In genomic region chr15:31976461-31976860, GRCm38 (mm10) we compare ENCODE assay signal across 23 mouse cellular contexts.
DNase-seq lines count a peak whose midpoint lies in the region; ATAC-seq lines count a peak whose summit lies in the region.
"Had no signal": no experiment of that assay in that cellular context is flagged by ENCODE, and none has a peak within 500 bp of the region (broad histone marks: within the 10 kb centered on the region; RNA-seq: fewer than 3 reads in every experiment).

No protein-coding gene starts in this region.

- H3K9ac ChIP-seq in hindbrain, embryonic 11.5 days (ENCODE audit: low read depth, low read length): no peak overlapping the region
- H3K9ac ChIP-seq in lung, embryonic 15.5 days: no peak overlapping the region
- H3K9ac ChIP-seq in embryonic facial prominence, embryonic 13.5 days: no peak overlapping the region
- H3K9ac ChIP-seq: embryonic facial prominence, embryonic 15.5 days; hindbrain, embryonic 12.5 days had no signal

- peak; percentile 3 for DNase-seq in hindbrain, embryonic 10.5 days (ENCODE audit: low spot score)
- DNase-seq in hindbrain, embryonic 11.5 days (ENCODE audit: low spot score): no peak
- DNase-seq in lung, postnatal 14 days: no peak
- peak; percentile 33 for DNase-seq in embryonic facial prominence, embryonic 10.5 days (ENCODE audit: low spot score)
- no peak for DNase-seq in B cell, adult 2 months
- DNase-seq: adrenal gland, adult 8-10 months; adrenal gland, postnatal 36 days; cerebellum, adult 11 months; cerebellum, adult 8-10 months; gastrocnemius, adult 2 months; heart, adult 18-20 months; heart, postnatal 10 days had no signal

- H3K27me3 ChIP-seq in hindbrain, embryonic 10.5 days (ENCODE audit: insufficient read depth, poor library complexity, severe bottlenecking): no peaks in the 10 kb centered on the region
- H3K27me3 ChIP-seq in hindbrain, embryonic 11.5 days (ENCODE audit: control insufficient read depth, insufficient read depth, low read length): no peaks in the 10 kb centered on the region
- no peaks in the 10 kb centered on the region for H3K27me3 ChIP-seq in lung, embryonic 15.5 days
- no peaks in the 10 kb centered on the region for H3K27me3 ChIP-seq in embryonic facial prominence, embryonic 10.5 days (replicated peaks; ENCODE audit: low read depth, poor library complexity, severe bottlenecking)
- H3K27me3 ChIP-seq in embryonic facial prominence, embryonic 13.5 days: no peaks in the 10 kb centered on the region
- H3K27me3 ChIP-seq: embryonic facial prominence, embryonic 15.5 days; hindbrain, embryonic 12.5 days had no signal

- no peaks in the 10 kb centered on the region for H3K36me3 ChIP-seq in hindbrain, embryonic 10.5 days
- H3K36me3 ChIP-seq in hindbrain, embryonic 11.5 days (ENCODE audit: control insufficient read depth, insufficient read depth, low read length): no peaks in the 10 kb centered on the region
- H3K36me3 ChIP-seq in lung, embryonic 15.5 days: no peaks in the 10 kb centered on the region
- H3K36me3 ChIP-seq in embryonic facial prominence, embryonic 10.5 days (replicated peaks): no peaks in the 10 kb centered on the region
- no peaks in the 10 kb centered on the region for H3K36me3 ChIP-seq in embryonic facial prominence, embryonic 13.5 days
- H3K36me3 ChIP-seq: embryonic facial prominence, embryonic 15.5 days; forebrain, embryonic 10.5 days; heart, embryonic 10.5 days; hindbrain, embryonic 12.5 days had no signal

- H3K27ac ChIP-seq in hindbrain, embryonic 10.5 days: no peak overlapping the region
- no peak overlapping the region for H3K27ac ChIP-seq in hindbrain, embryonic 11.5 days (ENCODE audit: low read depth, low read length)
- H3K27ac ChIP-seq in lung, embryonic 15.5 days: no peak overlapping the region
- no peak overlapping the region; the same call in 1 of the 2 replicates for H3K27ac ChIP-seq in embryonic facial prominence, embryonic 10.5 days (replicated peaks)
- H3K27ac ChIP-seq in embryonic facial prominence, embryonic 13.5 days: 0 out of 2 replicates have a peak overlapping the region, but pooled peaks have one; percentile 35
- H3K27ac ChIP-seq: embryonic facial prominence, embryonic 15.5 days; forebrain, embryonic 10.5 days; gastrocnemius, adult 2 months; heart, embryonic 10.5 days; hindbrain, embryonic 12.5 days had no signal

- WGBS in hindbrain, embryonic 10.5 days: 61% methylated on average over 4 of the region's 4 CpGs
- 68% methylated on average over 4 of the region's 4 CpGs for WGBS in hindbrain, embryonic 11.5 days
- WGBS in lung, embryonic 15.5 days: 47% methylated on average over 4 of the region's 4 CpGs
- WGBS in embryonic facial prominence, embryonic 10.5 days: 41% methylated on average over 4 of the region's 4 CpGs
- WGBS in embryonic facial prominence, embryonic 13.5 days: 16% methylated on average over 4 of the region's 4 CpGs

- H3K4me1 ChIP-seq in hindbrain, embryonic 10.5 days (replicated peaks): no peaks in the 10 kb centered on the region
- no peaks in the 10 kb centered on the region for H3K4me1 ChIP-seq in hindbrain, embryonic 11.5 days (replicated peaks; ENCODE audit: control insufficient read depth, insufficient read depth, low read length)
- H3K4me1 ChIP-seq in lung, embryonic 15.5 days: no peaks in the 10 kb centered on the region
- H3K4me1 ChIP-seq in embryonic facial prominence, embryonic 10.5 days: peaks cover 29% of the 10 kb centered on the region
- peaks cover 18% of the 10 kb centered on the region for H3K4me1 ChIP-seq in embryonic facial prominence, embryonic 13.5 days
- H3K4me1 ChIP-seq: forebrain, embryonic 10.5 days; heart, embryonic 10.5 days; hindbrain, embryonic 12.5 days had no signal

- no peak overlapping the region for H3K4me3 ChIP-seq in hindbrain, embryonic 10.5 days
- no peak overlapping the region for H3K4me3 ChIP-seq in hindbrain, embryonic 11.5 days (ENCODE audit: low read depth, low read length)
- no peak overlapping the region for H3K4me3 ChIP-seq in lung, embryonic 15.5 days
- no peak overlapping the region for H3K4me3 ChIP-seq in embryonic facial prominence, embryonic 10.5 days
- no peak overlapping the region for H3K4me3 ChIP-seq in embryonic facial prominence, embryonic 13.5 days
- H3K4me3 ChIP-seq: embryonic facial prominence, embryonic 15.5 days; erythroblast, embryonic 14.5 days; forebrain, embryonic 10.5 days; gastrocnemius, adult 2 months; heart, embryonic 10.5 days; hindbrain, embryonic 12.5 days had no signal

- no peak overlapping the region for H3K4me2 ChIP-seq in hindbrain, embryonic 11.5 days (replicated peaks; ENCODE audit: low read depth, low read length)
- H3K4me2 ChIP-seq in lung, embryonic 15.5 days: no peak overlapping the region
- H3K4me2 ChIP-seq in embryonic facial prominence, embryonic 13.5 days: no peak overlapping the region
- H3K4me2 ChIP-seq: embryonic facial prominence, embryonic 15.5 days; hindbrain, embryonic 12.5 days had no signal

- no peak for ATAC-seq in hindbrain, embryonic 11.5 days (ENCODE audit: low FRiP score)
- peak; percentile 23; the same call in 1 of the 2 replicates for ATAC-seq in lung, embryonic 15.5 days (ENCODE audit: borderline replicate concordance, extremely low read depth, low FRiP score, low TSS enrichment)
- ATAC-seq in embryonic facial prominence, embryonic 13.5 days (ENCODE audit: insufficient number of reproducible peaks, insufficient read depth, low FRiP score, low TSS enrichment, low read depth): 0 out of 2 replicates have a peak, but pooled peaks have one; percentile 15
- ATAC-seq: forebrain, embryonic 14.5 days; hindbrain, embryonic 16.5 days; inflammation-experienced regulatory T-cells, adult 6 months; intestine, postnatal 0 days had no signal

- H3K9me3 ChIP-seq in hindbrain, embryonic 10.5 days: no peaks in the 10 kb centered on the region
- H3K9me3 ChIP-seq in hindbrain, embryonic 11.5 days (ENCODE audit: control insufficient read depth, low read length): no peaks in the 10 kb centered on the region
- H3K9me3 ChIP-seq in lung, embryonic 15.5 days: no peaks in the 10 kb centered on the region
- no peaks in the 10 kb centered on the region for H3K9me3 ChIP-seq in embryonic facial prominence, embryonic 10.5 days
- H3K9me3 ChIP-seq in embryonic facial prominence, embryonic 13.5 days: no peaks in the 10 kb centered on the region
- H3K9me3 ChIP-seq: embryonic facial prominence, embryonic 15.5 days; forebrain, embryonic 10.5 days; heart, embryonic 10.5 days; hindbrain, embryonic 12.5 days had no signal

Comparison
In these comparisons a context has a peak if more than half of its experiments do, and no peak if none do; other contexts are left out.
1. DNase-seq: peak in hindbrain, embryonic 10.5 days (single experiment) and embryonic facial prominence, embryonic 10.5 days (single experiment); none in hindbrain, embryonic 11.5 days (single experiment), lung, postnatal 14 days (single experiment) and B cell, adult 2 months (0 of 2).